Mouse (Mus musculus) heart, postnatal 14 days (tissue): Measurements from ENCODE around the gene Hoxd8. TPM values are rescaled to one million over a fixed set of nuclear protein-coding genes. Genes with fewer than 3 reads are reported as not detected.

ENCODE experiments used
- DNase-seq, 2 experiments: peaks; one replicate each; pipeline ENCODE4 v3.0.0; 2021 to 2022
- intact Hi-C: fragments of 180-260 bp; cut with DNase I; formaldehyde crosslinking; loops from one replicate; pipeline ENCODE4 v1.15.1; 2025
- total RNA-seq, 2 experiments: library from RNA; stranded (reverse); gene quantifications; 2 replicates each; pipeline ENCODE4 v1.2.3; 2021

Gene Hoxd8
- total RNA-seq, 2 experiments from 2014 or later, result 1.5 to 1.6 TPM

GRCm38 (mm10) chr2:74695813-74696430 is 8.5 kb upstream of the Hoxd8 start:
- DNase-seq, result no peak
- intact Hi-C loops, result loop anchor here (10.0 kb wide), 1 partner anchor 1421 kb away; the partner anchor contains the start of gene Sp9

DNA sequence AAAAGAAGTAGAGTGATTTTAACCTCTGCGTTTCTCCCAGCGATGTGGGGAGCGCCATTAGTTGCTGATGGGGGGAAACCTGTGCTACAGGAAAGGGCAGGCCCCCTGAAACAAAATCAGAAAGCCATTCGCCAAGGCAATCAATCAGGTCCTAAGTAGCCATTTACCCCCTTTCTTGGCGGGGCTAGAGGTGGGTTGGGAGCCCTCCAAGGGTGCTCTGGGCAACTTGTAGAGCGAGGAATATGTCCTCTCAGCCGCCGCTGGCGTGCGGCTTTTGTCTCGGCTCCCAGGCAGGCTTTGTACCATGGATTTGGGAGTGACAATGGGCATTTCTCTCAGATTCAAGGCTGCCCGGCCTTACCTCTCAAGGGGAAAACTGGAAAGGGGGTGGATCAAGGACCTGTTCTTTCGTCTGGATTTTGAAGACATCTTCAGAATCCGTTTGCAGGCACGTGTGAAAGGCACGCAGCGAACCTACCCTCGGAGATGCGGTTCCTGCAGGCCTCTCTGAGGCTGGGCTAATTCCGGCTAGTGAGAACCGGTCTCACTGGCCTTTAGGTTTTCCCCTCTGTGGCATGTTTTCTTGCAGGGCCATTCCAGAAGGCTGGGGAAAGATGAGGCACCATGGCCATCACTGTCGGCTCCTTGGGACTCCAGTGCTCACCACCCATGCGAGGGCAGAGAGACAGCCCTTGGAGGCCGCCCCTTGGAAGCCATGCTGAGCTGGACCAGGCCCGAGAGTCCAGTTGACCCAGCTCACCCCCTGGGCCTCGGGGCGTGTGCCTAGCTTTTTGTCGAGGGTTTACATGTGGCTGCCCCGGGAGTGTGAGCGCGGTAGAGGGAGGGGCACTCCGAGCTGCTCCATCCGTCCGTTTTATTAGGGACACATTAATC is 7.7 kb upstream of the Hoxd8 start:
- intact Hi-C loops, result loop anchor here (10.0 kb wide), 1 partner anchor 1422 kb away; the partner anchor contains the start of gene Sp9

GRCm38 (mm10) chr2:74697567-74698121 is 6.8 kb upstream of the Hoxd8 start, which contains the start of gene Hoxd9:
TSS of gene Hoxd9 (plus strand) at chr2:74697727.
- intact Hi-C loops, result loop anchor here (10.0 kb wide), 1 partner anchor 1423 kb away; the partner anchor contains the start of gene Sp9
- no peak for DNase-seq

More for the DNA sequence above, 7.7 kb upstream of the Hoxd8 start:
- no peak for DNase-seq

GRCm38 (mm10) chr2:74698201-74699052 is 6.0 kb upstream of the Hoxd8 start:
- DNase-seq, result no peak
- intact Hi-C loops, result loop anchor here (10.0 kb wide), 1 partner anchor 1424 kb away; the partner anchor contains the start of gene Sp9

DNA sequence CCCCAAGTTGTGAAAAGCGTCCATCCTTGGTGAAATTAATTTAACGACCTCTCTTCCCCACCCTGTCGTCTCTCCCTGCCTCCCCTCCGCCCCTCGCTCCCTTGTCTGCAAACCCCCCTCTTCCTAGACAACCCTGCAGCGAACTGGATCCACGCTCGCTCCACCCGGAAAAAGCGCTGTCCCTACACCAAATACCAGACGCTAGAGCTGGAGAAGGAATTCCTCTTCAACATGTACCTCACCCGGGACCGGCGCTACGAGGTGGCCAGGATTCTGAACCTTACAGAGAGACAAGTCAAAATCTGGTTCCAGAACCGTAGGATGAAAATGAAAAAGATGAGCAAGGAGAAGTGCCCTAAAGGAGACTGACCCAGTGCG is 5.4 kb upstream of the Hoxd8 start:
- no peak for DNase-seq
- intact Hi-C loops, result loop anchor here (10.0 kb wide), 1 partner anchor 1424 kb away; the partner anchor contains the start of gene Sp9

GRCm38 (mm10) chr2:74699664-74700545 is 4.5 kb upstream of the Hoxd8 start:
- DNase-seq, result no peak
- intact Hi-C loops, result loop anchor here (5.0 to 10.0 kb wide), 3 partner anchors 262 to 1425 kb away; partner anchors contain the start of gene Sp9

DNA sequence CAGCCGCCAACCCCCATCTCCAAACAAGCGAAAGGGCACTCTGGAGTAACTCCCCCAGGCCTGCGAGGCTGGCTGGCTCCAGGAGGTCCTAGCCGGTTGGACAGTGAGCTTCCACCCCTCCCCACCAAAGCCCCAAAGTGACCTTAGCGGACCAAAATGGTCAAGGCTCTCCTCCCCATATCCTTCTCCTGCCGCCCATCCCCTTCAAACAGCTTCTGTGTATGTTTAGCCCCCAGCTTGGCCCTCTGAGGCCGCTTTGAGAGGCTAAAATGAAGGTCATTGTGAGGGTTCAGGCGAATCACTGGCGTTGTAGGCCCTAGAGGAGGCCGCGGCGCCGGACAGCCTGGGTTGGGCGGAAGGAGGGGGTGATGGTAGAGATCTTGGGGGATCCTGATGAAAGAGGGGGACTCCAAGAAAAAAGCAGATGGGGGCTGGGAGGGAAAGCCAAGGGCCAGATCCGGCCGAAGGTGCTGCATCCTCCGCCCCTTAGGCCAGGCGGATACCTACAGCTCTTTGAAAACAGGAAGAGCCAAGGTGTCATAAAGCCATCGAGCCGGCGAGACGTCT is 3.8 kb upstream of the Hoxd8 start:
- DNase-seq, result no peak
- intact Hi-C loops, result loop anchor here (5.0 to 10.0 kb wide), 2 partner anchors 262 to 1074 kb away; no protein-coding TSS in a partner anchor

DNA sequence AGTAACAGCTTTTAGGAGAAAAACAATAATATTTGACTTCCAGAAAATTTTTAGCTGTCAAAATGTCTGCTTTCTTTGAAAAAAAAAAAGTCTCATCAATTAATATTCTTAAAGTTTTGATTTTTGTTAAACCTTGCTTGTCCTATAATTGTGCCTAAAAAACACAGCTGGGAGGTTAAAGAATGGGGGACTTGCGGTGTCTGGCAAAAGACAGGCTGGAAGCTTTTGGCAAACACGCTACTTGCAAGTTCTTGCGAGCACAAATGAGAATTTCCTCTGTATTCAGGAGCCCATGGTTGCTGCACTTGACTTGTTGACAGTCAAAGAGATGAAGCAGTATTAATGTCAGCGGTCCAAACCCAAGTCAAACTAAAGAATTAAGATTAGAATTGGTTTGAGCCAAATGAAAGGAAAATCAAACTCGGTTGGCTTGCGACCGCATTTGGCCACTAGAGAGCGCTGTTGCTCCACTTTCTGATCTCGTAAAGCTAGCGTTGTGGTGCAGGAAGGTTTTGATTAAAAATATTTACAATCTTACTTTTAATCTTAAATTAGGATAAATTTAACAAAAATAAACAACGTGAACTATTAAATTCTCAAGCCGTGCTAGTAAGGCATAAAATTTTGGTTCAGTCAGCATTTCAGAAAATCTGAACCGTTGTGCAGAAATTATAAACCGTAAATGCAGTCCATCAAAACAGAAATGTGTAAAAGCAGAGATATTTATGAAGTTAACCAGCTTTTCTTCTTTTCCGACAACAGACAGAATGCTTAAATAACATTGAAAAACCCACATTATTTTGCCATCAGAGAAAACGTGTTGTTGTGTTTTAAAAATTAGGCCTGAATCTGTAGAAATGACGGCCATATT is 2.2 kb upstream of the Hoxd8 start:
- peak; percentile 79 to 88 for DNase-seq
- intact Hi-C loops, result loop anchor here (2.0 to 10.0 kb wide), 6 partner anchors 260 to 1073 kb away; no protein-coding TSS in a partner anchor

DNA sequence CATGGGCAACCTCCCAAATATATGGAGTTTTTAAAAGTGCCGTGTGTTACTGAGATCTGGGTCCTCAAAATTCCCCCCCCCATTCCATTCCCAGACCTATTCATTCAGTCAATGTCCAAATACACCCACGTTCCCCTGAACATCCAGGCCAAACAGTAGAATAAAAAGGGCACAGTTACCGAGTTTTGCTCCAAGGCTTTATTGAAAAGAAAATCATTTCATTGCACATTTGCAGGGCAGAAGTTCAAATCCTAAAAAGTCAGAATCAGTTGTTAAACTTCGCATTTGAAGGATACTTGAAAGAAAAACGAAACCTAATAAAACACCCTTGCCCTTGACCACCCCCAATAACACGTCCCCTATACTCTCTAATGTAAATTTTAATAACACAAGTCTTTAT is 1.6 kb upstream of the Hoxd8 start:
- no peak for DNase-seq
- intact Hi-C loops, result loop anchor here (2.0 to 10.0 kb wide), 6 partner anchors 259 to 1072 kb away; no protein-coding TSS in a partner anchor

DNA sequence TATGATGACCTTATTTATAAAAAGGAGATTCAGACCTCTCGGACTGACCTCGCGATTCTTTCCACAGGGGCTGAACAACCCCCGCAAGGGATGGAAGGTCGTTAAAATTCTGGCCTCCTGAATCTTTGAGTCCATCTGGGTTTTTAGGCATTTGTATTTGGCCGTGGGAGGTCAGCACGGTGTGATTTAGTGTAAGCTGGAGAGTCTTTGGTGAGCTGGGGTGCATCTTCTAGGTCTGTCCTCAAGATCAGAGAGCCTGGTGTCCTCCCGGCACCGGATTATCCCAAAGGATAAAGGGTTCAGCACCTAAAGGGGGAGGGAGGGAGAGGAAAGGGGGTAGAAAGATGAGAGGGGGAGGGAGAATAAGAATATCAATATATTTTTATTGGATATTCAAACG is 1.1 kb upstream of the Hoxd8 start:
- intact Hi-C loops, result loop anchor here (2.0 to 10.0 kb wide), 6 partner anchors 259 to 1071 kb away; no protein-coding TSS in a partner anchor
- DNase-seq, result no peak

DNA sequence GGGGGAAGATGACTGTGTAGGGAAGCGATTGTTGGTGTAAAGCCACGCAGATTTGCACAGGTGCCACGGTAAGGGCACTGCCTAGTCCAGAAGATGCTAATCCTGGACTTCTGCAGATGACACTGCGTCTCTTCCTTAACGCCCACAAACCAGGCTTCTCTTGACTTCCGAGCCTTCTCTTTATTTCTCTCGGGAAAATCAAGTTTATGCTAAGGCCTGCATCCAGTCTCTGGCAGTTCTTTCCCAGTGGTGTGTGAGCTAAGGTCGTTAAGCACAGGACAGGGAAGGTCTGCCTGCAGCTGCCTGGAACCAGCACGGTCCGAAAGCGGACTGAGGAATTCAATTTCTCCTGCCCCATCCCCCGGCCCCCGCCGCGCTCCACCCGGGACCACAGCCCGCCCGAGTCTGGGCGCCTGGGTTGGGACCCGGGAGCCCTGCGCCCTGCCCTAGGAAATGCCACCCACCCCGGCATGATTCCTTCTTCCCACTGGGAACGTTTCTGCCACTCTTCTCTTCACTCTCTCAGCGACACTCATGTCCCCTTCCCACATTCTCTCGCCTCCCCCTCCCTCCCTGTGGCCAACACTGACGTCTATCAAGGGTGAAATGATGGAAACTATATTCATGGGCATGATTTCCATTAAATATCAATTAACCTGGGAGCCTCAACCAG is 559 bp upstream of the Hoxd8 start:
- no peak for DNase-seq
- intact Hi-C loops, result loop anchor here (2.0 to 10.0 kb wide), 6 partner anchors 258 to 1071 kb away; no protein-coding TSS in a partner anchor

GRCm38 (mm10) chr2:74704999-74705466 is 618 bp downstream of the Hoxd8 start:
- peak in 1 of 2 experiments; percentile 61 for DNase-seq
- intact Hi-C loops, result loop anchor here (5.0 to 10.0 kb wide), 2 partner anchors 257 to 1070 kb away; no protein-coding TSS in a partner anchor

DNA sequence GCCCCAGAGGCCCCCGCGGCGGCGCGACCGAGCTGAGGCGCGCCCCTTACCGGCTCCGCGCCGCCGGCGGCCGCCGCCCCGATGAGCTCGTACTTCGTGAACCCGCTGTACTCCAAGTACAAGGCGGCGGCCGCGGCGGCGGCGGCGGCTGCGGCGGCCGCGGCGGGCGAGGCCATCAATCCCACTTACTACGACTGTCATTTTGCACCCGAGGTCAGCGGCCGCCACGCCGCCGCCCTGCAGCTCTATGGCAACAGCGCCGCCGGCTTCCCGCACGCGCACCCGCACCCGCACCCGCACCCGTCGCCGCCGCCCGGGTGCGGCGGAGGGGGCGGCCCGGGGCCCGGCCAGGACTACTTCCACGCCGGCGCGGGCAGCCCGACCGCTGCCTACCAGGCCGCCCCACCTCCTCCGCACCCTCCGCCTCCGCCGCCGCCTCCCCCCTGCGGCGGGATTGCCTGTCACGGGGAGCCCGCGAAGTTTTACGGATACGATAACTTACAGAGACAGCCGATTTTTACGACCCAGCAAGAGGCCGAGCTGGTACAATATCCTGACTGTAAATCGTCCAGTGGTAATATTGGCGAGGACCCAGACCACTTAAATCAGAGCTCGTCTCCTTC is 1.2 kb downstream of the Hoxd8 start:
- intact Hi-C loops, result loop anchor here (10.0 kb wide), 1 partner anchor 1069 kb away; no protein-coding TSS in a partner anchor
- DNase-seq, result no peak

GRCm38 (mm10) chr2:74706393-74706960 is 2.1 kb downstream of the Hoxd8 start:
- intact Hi-C loops, result loop anchor here (10.0 kb wide), 1 partner anchor 1068 kb away; no protein-coding TSS in a partner anchor
- no peak for DNase-seq

GRCm38 (mm10) chr2:74707599-74707998 is 3.2 kb downstream of the Hoxd8 start:
- no peak for DNase-seq
- intact Hi-C loops, result loop anchor here (10.0 kb wide), 1 partner anchor 1067 kb away; no protein-coding TSS in a partner anchor
